Mouse (Mus musculus): ENCODE data around the gene Rtl9.

Gene Rtl9

DNA sequence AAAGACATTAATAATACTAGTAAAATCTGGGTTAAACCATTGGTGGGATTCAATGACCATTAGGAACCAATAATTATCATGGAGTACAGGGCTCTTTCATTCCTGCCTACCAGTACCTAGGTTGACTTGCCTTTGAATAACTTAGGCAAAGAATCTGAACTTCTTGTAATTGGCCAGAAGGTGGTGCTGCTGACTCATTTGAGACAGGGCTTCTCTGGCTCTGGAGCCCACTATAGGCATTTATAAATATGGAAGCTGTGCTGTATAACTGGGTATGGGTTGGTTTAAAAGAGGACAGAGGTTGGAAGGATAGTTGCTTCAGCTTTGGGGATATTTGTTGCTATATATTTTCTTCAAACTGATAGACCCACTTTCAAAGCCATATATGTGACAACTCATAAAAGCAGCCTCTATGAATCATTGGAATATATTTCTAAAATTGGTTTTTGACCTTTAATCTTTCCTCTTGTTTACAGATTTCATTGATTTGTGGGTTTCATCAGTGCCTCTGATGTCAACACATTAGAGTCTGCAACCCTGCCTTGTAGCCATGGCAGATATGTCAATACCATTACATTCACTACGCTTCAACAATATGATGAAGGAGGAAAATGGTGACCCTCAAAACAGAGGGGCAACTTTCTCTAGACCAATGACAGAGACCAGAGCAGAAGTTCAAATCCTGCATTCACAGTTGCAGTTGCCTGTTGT lies at the start of gene Rtl9:
Gene Rtl9 (plus strand): TSS at position 551 of the 711 bp plus-strand sequence.
- no peak for DNase-seq

DNA sequence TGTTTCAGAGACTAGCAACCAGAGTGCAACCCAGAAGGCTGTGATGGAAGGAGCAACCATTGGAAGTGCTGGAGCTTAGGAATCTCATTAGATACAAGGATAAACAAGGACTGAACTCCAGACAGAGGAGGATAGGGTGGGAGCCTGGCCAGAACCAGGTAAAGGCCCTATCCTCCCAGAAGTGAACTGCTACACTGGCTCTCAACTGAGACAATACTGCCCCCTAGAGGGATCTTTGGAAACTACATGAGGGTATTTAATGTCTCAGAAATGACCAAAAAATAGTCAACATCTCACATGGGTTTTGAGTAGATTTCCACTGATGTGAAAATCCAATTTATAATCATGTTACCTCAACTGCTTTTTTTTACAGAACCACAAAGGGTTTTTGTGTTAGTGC lies 47.9 kb upstream of the Rtl9 start:
- peak; percentile 8 for DNase-seq

DNA sequence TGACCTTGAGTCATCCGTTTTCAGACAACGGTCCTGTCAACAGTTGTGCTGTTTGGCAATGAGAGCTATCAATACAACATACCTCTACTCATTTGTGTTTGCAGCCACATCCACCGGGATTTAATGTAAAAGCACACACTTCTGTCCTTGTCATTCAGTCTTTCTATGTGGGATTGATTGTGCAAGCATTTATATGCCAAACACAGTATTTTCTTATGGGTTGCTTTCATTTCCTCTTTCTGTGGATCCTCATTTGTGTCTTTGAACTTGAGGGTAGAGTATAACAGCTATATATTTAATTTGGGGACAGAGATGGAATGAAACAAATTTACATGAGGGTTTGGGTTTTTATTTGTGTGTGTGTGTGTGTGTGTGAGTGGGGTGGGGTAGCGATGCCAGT lies 47.5 kb upstream of the Rtl9 start:
- DNase-seq = no peak

DNA sequence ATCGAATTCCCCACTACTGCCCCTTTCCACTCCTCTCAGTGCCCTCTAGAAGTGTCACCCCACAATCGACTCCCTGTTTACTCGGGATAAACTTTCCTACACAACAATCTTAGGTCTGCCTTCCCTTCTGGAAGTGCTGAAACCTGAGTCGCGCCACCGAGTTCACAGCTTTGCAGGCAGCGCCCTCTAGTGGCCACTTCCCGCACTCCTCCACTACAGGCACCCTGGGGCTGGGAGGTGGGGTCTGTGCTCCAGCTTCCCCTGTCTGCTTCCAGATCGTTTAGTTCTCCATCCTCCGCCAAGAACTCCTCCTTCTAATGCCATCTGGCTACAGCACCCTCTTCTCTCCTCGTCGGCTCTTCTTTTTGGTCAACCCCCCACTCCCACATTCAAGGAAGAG lies 40.6 kb upstream of the Rtl9 start:
- peak; percentile 49 for DNase-seq

DNA sequence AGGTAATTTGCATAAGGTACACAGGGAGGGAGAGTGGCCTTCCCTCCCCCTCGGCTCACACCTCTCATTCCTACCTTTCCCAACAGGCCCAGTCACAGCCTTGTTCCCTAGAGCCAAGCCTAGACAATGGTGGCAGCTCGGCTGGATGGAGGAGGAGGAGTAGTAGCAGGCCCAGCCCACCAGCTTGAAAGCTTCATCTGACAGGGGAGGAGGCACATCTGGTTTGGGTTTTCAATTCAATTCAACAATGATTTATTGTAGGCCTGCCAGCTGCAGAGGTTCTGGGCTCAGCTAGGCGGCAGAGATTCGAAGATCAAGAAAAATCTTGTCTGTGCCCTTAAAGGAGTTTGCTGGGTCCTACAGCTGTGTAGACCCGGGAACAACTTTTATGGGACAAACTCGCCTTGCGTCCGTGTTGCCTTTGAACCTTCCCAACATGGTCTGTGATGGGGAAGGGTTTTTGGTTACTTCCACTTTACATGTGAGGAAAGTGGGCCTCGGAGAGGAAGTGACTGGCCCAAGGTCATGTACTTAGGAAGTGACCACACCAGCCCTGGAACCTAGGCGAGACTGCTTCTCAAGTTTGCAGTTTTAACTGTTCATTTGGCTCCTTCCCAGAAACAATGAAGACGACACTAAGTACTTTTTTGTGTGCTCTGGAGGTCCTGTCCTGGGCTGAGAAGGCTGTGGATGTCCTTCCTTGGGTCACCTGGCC lies 36.6 kb upstream of the Rtl9 start:
- DNase-seq = no peak

DNA sequence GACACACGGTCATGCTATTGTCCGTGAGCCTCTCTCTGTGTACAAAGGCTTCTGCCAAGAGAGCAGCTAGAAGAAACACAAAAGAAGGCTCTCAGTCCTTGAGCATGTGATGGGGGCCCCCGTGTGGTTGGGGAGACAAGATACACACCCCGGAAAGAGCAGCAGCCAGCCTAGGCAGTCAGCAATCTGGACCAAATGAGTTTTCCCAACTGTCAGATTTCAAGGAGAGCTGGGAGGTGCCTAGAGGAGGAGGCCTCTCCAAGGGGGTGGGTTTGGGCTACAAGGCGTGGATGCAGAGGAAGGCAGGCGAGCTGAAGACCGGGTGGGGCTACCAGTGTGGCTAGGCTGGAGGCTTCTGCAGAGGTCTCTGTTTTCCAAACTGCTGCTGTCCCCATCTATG lies 35.6 kb upstream of the Rtl9 start:
- DNase-seq = no peak

DNA sequence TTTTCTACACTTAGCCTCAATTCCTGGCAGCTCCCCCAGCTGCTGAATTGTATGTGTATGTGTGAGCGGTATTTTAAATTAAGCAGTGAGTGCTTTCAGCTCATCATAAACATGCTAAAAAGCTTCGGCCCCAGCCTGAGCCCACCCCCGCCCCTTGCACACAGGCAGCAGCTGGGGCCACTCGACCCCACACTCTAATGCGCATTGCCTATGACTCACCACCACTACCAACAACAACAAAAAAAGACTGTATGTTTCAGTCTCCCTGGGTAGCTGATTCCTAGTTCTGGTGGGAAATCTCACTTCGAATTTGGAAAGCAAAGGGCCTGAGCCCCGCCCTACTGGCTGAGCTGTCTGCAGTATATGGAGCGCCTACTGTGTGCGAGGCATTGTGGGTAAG lies 35.1 kb upstream of the Rtl9 start:
- DNase-seq = no peak

DNA sequence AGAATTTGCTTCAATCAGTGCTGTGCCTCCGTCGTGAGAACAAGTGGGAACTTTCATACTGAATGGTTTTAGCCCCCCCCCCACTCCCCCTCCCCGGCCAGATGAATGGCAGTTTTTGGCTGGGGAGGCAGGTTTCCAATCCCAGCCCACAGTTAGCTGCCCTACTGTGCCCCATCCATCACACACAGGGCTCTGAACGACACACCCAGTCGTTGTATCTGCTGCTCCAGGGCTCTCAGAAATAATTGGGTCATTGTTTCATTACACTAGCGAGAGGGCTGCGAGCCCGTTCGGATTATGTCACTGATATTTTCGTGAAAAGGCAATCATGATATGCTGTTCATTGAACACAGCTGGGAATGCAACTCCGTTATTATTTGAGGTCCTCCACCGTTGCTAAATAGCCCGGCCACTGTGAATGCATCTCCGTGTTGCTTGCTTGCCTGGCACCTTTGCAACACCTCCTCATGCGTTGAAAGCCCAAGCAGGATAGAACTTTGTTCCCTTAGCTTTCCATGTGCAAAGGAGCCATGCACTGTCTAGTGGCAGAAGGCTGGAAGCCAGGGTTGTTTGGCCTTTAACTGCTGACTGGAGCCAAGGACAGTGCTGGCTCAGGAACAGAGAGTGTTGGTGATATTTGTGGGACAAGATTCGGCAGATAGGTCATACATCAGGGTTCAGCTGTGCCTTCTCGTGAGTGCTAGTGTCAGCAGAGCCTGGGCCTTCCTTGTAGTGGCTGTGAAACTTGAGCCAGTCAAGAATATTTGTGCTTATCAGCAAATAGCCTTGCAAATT lies 32.9 kb upstream of the Rtl9 start:
- DNase-seq = no peak

DNA sequence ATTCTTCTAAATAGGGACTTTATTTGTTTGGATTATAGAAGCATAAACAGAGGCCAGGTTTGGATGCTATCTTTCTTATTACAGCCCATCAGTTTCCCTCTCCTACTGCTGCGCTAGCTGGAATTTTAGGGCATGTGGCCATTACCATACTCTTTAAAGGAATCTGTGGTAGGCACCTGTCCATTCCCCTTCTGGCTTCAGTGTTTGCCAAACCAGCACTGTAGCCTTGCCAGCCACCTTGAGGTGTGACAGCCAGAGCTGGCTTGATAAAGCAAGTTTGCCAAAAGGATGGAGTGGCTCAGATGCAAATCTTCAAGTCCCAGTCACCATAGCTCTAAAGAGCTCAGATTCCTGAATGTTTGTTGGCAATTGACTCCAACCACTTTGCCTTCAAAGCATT lies 32.3 kb upstream of the Rtl9 start:
- peak; percentile 28 for DNase-seq

DNA sequence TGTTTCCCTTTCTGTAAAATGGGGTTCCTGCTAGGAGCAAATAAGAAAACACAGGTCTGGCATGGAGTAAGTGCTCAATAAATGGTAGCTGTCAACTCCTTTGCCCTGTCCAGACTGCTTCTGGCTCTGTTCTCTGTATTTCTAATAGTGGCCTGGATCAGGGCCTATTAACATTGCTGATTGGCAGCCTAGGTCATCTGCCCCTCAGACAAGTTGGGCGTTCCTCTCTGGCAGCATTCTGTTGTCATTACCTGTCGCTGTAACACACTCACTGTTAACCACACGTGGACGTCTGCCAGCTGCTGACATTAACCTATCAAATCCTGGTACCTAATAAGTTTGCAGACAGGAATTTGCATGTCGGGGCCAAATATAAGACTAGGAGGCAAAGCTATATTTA lies 31.8 kb upstream of the Rtl9 start:
- no peak for DNase-seq

DNA sequence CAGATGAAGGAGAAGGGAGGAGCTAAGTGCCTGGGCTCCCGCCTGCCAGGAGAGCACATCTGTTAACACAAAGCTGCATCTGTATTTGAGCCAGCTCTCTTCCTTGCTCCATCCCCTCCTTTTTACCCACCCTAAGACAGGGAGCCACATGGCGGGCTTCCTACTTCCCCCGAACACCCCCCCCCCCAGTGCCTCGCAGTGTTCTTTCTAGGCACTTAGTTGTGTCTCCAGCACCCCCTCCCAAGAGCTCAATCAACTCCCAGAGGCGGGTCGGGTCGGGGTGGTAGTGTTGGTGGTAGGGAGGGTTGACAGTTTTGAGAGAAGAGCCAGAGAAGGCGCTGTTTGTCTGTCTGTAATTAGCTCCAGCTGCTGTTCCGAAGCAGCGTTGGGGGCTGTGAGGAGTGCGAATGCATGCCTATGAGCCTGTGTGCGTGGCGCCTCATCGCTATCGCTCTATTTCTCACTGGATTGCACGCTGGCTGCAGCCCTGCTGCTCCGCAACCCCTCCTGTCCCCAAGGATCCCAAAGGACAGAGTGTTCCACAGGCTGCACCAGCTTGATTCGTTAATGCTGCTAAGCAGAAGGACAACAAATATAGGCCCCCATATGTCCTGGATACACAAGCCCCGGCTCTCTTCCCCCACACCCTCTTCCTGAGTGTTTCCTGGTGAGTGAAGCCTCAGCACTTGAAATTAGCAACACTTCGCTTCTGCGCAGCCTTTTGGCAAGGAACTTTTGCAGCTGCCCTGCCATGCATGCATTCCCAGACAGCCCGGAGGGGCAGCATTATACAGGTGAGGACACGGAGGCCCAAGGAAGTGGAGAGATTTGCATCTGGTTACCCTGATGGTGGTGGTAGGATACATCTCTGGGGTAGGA lies 18.7 kb upstream of the Rtl9 start:
- no peak for DNase-seq

DNA sequence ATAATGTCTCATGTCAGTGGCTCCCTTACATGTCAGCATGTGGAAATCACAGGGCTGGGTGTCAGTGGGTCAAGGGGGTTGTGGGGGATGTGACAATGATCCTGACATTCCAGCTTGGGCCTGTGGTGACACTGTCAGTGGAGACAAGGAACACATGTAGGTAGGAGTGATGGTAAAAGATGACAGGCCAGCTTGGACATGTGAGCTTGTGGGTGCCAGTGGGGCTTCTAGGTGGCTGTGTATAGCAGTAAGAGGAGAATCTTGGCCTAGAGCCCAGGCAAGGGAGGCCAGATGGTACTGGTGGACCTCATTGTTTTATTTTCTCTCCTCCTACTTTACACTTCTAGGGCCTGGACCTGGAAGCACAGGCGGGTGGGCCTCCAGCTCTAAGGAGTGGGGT lies 16.7 kb upstream of the Rtl9 start:
- peak; percentile 24 for DNase-seq

DNA sequence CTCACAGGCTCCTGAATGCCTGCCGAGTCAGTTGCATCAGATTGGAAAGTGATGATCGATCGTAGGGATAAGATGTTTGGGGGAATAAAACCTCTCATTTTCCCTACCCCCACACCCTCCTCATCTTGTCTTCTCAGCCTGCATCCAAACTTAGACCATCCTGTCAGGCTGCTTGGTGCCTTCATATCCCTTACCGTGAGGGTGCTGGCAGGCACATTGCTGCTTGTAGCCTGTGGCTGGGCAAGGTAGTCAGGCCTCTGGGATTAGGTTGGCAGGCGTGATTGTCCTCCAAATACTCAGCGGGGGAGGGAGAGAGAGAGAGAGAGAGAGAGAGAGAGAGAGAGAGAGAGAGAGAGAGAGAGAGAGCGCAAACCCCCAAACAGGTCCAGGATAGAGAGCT lies 11.2 kb upstream of the Rtl9 start:
- DNase-seq = no peak

DNA sequence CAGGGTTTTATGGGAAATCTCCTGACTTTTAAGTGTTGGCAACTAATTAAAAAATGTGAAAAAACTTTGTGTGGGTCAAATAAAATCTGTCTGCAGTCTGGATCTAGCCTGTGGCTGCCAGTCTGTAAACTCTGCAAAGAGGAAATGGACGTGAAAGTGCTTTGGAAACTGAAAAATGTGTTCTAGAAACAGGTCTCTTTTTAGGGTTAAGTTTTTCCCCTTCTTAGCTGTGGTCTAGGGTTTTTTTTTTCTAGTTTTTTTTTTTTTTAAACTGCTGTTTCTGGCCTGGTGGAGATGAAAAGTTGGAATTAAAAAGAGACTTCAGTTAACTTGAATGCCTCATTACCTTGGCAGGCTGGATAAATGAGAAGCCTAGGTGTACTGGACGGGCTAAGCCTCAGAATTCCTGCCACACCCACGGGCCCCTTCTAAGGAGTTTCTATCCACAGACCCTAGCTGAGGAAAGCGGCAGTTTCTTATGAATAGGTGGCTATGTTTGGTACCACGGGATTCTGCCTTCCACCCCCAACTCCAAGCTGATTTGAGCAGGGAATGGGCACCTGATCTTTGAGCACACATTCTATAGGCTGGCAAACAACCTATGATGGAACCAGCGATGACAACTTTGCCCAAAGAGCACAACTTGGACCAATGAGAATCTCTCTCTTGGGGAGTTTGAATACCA lies 8.3 kb upstream of the Rtl9 start:
- DNase-seq = no peak

DNA sequence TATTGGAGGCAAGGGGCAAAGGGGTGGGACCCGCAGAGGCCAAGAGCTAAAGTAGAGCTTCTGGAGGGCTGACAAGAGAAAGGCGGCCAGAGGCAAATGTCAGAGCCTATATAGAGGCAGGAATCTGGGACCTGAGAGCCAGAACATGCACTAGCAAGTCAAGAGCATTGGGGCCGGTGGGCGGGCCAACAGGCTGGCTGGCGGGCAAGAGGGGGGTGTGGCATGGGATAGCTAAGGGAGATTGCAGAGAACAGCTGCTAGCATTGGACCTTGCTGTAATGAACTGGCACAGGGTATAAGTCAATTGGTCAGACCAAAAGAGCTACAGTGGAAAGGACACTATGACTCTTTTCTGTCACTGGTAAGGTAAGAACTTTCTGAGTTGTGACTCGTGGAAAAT lies 1.8 kb upstream of the Rtl9 start:
- no peak for DNase-seq

DNA sequence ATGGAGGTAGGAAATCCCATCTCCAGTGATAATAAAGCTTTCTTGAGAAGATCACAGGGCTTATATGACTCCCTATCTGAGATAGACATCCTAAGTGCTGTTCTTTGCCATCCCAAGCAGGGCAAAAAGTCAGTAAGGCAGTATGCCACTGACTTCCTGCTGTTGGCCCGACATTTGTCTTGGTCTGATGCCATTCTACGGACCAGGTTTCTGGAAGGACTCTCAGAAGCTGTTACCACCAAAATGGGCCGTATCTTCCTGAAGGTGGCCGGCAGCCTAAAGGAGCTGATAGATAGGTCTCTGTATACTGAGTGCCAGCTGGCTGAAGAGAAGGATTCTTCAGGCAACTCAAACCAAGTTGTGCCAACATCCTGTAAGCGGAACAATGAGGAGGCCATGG lies 3.8 kb downstream of the Rtl9 start:
- no peak for DNase-seq

DNA sequence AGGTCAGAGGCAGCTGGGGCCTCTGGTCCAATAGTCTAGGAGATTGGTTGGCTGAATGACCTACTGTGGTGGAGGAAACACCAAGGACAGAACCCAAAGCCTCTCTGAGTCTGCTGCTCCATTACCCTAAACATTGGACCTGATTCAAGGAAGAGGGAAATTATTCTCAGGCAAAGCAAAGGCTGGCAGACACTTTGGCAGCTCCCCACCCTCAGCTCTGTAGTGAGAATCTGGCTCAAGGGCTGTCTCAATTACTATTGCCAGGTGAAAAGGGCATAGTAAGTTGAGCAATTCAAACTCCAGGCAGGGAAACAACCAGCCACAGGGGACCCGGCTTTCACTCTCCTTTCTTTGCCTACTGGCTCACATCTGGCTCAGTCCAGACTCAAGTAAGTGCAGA lies 6.5 kb downstream of the Rtl9 start:
- DNase-seq = no peak

DNA sequence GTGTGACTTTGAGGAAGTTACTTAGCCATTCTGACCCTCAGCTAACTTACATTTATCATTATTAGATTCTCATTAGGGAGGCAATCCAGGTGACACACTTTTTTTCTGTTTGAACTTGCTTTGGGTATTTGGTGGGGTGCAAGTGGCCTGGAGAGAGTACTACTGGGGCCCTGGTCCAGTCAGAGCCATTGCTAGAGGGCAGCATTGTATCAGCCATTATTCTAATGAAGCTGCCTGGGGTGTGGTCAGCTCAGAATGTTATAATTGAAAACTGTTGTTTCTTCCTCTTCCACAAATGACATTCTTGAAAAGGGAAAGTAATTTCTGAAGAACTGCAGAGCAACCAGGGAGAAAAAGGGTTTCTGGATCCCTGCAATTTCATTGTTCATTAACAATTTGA lies 13.2 kb downstream of the Rtl9 start:
- no peak for DNase-seq
